8 mouse cellular contexts compared by ENCODE assay signal in genomic region chr14:100286586-100287241, GRCm38 (mm10). TPM values are rescaled to one million over a fixed set of nuclear protein-coding genes. Genes with fewer than 3 reads are reported as not detected.
DNase-seq lines count a peak whose midpoint lies in the region; ATAC-seq lines count a peak whose summit lies in the region.

No protein-coding gene starts in this region.

- peak overlapping the region; percentile 93 for H3K4me2 ChIP-seq in midbrain, embryonic 14.5 days (ENCODE audit: low read length)

- ATAC-seq in midbrain, embryonic 14.5 days (ENCODE audit: low FRiP score, low TSS enrichment) = no peak

- H3K4me1 ChIP-seq in midbrain, embryonic 14.5 days (ENCODE audit: control insufficient read depth, insufficient read depth, low read length) = peaks cover 11% of the 10 kb centered on the region

- no peaks in the 10 kb centered on the region for H3K36me3 ChIP-seq in midbrain, embryonic 14.5 days (ENCODE audit: control insufficient read depth, insufficient read depth, low read length)

- 5% methylated on average over 19 of the region's 19 CpGs for WGBS in midbrain, embryonic 14.5 days

- peak overlapping the region; percentile 86 for H3K9ac ChIP-seq in midbrain, embryonic 14.5 days (replicated peaks; ENCODE audit: low read length)

- no peaks in the 10 kb centered on the region for H3K9me3 ChIP-seq in midbrain, embryonic 14.5 days (ENCODE audit: control insufficient read depth, low read length)

- peak; percentile 90 for DNase-seq in heart, adult 11 months
- DNase-seq in heart, postnatal 4 days = no peak
- peak; percentile 38 for DNase-seq in cerebellum, adult 9-10 months
- peak; percentile 11 to 15 for DNase-seq in frontal cortex, postnatal 25 days (ENCODE audit: low spot score in 2 of 2)
- DNase-seq in kidney, postnatal 10 days = peak; percentile 17
- peak; percentile 63 for DNase-seq in midbrain, embryonic 14.5 days
- no peak for DNase-seq in urinary bladder, postnatal 14 days (ENCODE audit: low spot score)
- no peak for DNase-seq in testis, postnatal 10 days (ENCODE audit: low spot score)

- peak overlapping the region; percentile 98 for H3K27ac ChIP-seq in midbrain, embryonic 14.5 days (replicated peaks; ENCODE audit: low read depth, low read length)

- peak overlapping the region; percentile 63 for H3K4me3 ChIP-seq in midbrain, embryonic 14.5 days (replicated peaks; ENCODE audit: low read depth, low read length)

- H3K27me3 ChIP-seq in midbrain, embryonic 14.5 days (ENCODE audit: control insufficient read depth, insufficient read depth, low read length) = no peaks in the 10 kb centered on the region

RNA-seq across cellular contexts. Expression of gene Klf12, which starts 2.2 kb away (rescaled TPM):
- total RNA-seq in heart, postnatal 4 days (2021) = 10 to 100 TPM; 14.2 to 14.7 TPM
- 36.4 and 61.4 TPM in 2 replicates for polyA plus RNA-seq in midbrain, embryonic 14.5 days (2014; fragmentation: Nextera tagmentation; extraction: Ambion mirVana)

Comparison
In these comparisons a context has a peak if more than half of its experiments do, and no peak if none do; other contexts are left out.
1. DNase-seq: peak in heart, adult 11 months (single experiment), cerebellum, adult 9-10 months (single experiment), frontal cortex, postnatal 25 days (2 of 2), kidney, postnatal 10 days (single experiment) and midbrain, embryonic 14.5 days (single experiment); none in heart, postnatal 4 days (single experiment), urinary bladder, postnatal 14 days (single experiment) and testis, postnatal 10 days (single experiment).